Mouse (Mus musculus): ENCODE measurements around the gene Ryr3.
"Not testable (repeated sequence)": the region's sequence is repeated elsewhere in the genome, so short reads cannot be mapped to it uniquely, and the experiment has no call there.

Ryr3 gene

DNA sequence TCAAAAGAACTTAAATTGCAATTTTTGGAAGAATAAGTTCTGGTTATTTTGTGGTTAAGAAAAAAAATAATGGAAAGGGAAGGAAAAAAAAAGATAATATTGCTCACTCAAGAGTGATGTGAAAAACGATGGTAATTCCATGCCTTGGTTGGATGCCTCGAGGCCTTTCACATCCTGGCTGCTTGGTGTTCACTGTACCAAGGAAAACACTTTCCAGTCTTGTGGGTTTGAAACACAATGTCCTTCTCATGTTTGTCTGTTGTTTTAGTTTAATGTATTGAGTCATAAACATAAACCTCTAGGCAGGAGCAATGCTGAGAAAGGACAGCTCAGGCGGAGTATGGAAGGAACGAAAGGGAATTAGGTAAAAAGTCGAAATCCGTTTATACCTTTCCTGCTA lies 122.8 kb downstream of the Ryr3 start:
- no peak for DNase-seq

DNA sequence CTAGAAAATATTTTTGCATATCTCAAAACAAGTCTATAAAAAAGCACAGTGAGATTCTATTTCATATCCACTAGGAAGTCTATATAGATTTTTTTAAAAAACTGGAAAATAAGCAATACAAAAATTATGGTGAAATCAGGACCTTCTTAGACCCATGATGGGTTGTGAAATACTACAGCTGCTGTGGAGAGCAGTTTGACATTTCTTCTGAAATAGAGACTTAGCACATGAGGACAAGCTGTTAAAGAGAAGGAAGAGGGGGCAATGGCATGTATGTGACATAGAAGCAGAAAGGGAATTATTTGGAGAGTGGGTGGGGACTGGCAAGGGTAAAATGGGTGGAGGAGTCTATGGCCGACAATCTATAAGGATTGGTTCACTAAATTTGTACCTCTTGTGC lies 124.1 kb downstream of the Ryr3 start:
- DNase-seq: no peak

DNA sequence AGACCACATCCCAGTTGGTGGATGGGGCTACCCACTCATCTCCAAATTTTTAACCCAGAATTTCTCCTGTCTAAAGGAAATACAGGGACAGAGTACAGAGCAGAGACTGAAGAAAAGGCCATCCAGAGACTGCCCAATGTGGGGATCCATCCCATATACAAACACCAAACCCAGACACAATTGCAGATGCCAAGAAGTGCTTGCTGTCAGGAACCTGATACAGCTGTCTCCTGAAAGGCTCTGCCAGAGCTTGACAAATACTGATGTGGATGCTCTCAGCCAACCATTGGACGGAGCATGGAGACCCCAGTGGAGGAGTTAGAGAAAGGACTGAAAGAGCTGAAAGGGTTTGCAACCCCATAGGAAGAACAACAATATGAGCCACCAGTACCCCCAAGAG lies 125.6 kb downstream of the Ryr3 start:
- DNase-seq: not testable (repeated sequence)

DNA sequence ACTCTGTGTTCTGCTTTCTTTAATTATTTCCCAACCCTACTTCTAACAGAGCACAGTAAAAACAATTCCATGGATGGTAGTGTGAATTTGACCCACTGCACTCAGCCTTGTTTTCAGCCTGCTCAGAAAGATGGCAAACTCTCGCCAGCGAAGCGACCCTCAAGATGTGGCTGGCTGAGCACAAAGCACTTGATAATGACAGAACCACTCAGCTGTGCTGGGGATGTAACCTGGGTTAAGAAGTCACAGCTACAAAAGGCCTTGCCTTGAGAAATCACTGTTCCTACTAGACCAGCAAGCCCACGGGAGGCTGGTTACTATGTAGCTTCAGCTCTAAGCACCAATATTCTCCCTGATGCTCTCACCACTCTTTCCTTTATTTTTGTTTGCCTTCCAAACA lies 140.5 kb downstream of the Ryr3 start:
- no peak for DNase-seq

DNA sequence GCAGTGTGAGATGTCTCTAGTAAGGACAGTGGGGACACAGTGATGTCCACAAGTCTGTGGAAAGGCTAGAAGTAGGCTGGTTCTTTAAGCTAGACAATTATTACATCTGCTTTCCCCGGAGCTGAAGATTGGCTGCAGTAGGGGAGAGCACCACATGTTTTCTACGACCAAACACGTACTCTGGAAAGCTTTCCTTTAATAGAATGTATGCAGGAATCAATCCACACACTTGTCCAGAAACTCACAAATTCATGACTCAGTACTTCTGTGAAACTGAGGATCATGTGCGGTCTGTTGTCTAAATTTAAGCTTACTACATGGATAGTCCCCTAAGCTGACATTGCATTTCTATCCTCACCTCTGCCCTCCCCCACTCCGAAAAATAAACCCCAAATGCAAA lies 157.5 kb downstream of the Ryr3 start:
- DNase-seq: no peak

DNA sequence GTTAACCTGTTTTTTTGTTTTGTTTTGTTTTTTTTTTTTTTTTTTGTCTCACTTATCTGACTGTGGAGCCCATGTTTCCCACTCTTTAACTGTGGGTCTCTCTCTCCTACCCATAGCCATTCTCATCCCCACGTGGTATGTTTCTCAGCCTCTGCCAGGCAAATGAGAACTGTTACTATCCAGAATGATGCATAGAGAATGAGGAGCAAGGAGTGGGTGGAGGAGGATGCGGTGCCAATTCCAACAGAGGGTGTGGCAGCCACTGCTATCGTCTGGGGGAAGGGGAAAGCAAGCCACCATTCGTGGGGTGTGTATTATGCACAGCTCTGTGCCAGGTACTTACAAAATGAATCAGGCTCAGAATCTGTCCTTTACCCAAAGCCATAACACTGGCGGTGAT lies 158.0 kb downstream of the Ryr3 start:
- DNase-seq: no peak

DNA sequence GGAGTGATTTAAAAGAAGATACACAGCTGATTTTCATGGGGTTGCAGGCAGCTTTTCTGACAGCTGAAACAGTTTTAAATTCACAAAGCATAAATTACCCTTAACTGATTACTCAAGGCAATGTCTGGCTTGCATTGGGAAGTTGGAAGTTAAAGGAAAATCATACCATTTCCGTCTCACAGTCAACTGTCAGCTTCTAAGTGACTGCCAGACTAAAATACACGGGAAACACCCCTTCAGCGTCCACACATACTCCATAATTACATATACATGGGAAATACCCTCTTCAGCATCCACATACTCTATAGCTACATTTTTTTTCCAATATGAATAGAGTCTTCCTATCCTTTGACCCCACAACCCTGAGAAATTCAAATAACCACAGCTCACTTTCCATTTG lies 158.8 kb downstream of the Ryr3 start:
- no peak for DNase-seq

DNA sequence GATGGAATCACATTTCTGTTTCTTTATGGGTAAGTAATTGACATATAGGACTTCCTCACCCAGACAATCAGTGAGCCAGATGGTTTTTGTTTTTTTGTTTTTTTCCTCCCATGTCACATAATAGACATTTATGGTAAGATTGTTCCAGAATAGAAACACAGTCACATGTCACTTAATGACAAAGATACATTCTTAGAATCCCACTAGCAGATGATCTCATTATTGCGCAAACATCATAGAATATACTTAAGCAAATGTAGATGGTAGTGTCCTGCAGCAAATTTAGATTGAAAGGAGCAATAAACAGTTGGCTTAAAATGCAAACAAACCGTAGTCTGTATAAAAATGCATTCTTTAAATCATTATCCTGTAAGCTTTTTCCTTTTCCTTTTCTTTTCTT lies 161.3 kb downstream of the Ryr3 start:
- DNase-seq: no peak

DNA sequence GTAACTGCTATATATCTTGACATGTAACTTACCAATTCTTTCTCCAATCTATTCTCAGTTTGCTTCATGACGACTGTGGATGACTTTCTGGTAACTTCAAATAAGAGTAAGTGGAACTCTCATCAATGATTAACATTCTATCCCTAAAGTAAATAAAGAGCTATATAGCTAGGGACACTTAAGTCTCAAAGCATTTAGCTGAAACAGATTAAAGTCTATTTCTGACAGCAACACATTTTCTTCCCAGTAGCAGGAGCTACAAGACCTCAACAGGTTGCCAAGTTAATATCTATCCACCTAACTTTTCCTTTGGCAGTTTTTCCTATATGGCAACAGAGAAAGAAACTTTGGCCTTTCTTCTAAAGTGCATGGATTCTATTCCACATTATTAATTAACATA lies 167.1 kb downstream of the Ryr3 start:
- no peak for DNase-seq

DNA sequence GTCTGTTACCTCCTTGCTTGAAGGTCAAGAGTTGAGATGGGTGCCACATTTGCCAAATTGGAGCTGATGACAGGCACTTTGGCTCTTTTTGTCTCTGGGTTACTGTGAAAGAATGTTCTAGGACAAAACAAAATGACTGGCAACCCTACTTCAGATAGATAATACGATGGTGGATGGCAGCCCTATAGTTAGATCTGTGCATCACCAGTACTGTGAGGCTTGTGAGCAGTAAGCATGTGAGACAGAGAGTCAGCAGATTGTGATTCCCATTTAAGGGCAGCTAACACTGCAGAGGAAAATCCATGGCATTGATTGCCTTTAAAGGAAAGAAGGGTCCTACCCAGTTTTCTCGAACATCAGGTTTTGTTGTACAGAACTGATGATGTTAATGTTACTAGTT lies 180.3 kb downstream of the Ryr3 start:
- DNase-seq: no peak

DNA sequence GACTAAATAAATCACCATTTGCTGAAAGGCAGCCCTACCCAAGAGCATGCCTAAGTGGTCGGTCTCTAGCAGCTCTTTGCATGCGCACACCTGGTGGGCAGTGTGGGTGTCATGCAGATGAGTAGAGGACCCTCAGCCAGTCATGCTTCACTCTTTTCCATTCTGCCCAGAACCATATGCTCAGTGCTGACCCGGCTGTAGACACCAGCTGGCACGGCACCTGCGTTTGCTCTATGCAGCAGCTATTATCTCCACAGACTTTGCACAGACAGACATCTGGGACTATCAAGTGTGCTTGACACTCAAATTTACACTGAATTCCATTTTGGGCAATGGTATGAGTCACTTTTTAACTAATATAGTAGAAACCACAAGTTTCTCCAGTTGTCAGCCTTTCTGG lies 186.2 kb downstream of the Ryr3 start:
- DNase-seq: no peak

DNA sequence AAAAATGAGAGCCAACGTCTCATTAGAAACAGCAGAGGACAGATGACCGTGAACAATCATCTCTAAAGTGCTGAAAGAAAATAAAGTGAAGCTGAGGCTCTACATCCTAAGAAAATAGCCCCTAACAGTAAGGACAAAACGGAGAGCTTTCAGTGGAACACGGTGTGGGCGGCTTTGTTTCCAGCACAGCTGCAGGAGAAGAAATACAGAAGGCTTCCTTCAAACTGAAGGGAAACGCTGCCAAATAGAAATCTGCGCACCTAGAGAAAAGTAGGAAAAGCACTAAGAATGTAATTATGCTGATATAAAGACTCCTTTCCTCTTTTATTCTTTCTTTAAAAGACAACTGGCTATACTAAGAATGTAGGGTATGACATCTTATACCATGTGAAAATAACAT lies 197.0 kb downstream of the Ryr3 start:
- DNase-seq: no peak

DNA sequence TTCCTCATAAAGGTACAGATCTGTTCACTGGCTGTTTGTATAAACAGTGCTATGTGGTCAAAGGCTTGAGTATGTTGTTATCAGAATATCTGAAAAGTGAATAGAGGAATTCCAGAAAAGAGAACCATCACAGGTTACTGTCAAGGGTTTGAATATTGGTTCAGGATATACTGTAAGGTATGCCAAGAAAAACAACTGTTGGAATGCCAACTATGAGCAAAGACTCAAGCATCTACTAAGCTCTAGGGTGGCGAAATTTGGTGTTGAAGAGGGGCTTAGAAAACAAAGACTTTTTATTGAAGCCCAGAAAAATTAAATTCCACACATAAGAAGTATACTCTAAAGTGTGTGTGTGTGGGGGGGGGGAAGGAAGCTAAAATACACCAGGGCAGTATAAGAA lies 198.6 kb downstream of the Ryr3 start:
- DNase-seq: no peak

DNA sequence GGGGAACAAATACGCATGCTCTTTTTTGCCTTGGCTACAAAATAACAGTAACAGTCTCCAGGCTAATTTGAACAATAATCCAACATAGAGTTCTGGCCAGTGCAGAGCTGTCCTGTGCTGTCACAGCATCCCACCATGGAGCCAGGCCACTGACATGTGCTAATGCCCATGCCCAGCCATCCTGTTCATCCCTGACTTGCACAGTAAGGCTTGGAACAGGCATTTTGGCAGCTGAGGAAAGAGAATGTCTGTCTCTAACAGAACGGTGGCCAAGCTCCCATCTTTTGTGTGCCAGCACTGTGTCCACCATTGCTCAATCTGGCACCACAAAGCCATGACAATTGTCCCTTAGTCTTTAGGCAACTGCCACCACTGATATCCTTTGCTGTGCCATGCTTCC lies 200.7 kb downstream of the Ryr3 start:
- no peak for DNase-seq

DNA sequence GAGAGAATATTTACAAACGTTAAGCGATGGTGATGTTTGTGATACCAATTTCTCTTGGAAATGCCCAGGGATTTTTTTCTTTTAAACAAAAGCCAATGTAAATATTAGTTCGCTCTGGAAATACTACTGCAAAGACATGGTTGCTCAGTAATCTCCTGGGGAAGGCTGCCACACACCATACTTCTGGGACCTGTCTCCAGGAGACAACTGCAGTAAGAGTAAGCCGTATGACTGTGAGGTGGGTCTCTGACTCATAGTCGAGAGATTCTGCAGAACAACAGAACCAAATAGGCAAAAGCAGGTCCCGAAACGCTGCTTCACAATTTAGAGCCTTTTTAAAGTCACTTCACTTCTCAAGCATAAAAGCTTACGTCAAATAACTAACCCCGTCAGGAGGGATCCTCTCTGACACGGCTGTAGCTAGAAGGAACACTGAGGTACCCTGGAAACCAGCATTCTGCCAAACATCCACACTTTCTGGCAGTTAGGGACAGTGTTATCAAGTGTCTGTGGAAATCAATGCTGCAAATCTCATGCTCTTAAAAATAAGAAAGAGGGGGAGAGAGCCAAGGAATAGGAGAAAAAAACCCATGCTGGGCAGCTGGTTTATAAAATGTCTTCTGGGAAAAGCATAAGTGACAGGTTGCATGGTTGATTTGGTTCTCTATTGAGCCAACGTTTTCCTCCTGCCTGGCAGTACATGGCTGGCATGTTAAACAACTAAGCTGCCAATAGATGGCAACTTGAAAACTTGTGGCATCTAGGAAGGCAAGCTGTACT lies 207.7 kb downstream of the Ryr3 start:
- no peak for DNase-seq

DNA sequence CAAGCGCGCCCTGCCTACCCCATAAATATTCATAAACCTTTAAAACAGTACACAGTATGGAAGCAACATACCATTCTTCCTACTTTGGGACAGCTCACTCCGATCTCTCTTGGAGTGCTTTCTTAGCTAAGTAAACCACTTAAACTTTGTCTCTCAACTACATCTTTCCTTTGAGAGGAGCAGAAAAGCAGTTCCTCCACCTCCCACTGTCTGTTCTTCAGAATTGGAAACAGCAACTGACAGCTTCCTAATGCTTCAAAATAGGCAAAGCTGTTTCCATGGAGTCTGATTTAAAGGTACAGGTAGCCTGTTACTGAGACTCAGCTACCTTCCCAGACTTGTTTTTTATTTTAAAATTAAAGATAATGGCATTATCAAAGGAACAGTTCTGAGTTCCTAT lies 218.4 kb downstream of the Ryr3 start:
- no peak for DNase-seq

DNA sequence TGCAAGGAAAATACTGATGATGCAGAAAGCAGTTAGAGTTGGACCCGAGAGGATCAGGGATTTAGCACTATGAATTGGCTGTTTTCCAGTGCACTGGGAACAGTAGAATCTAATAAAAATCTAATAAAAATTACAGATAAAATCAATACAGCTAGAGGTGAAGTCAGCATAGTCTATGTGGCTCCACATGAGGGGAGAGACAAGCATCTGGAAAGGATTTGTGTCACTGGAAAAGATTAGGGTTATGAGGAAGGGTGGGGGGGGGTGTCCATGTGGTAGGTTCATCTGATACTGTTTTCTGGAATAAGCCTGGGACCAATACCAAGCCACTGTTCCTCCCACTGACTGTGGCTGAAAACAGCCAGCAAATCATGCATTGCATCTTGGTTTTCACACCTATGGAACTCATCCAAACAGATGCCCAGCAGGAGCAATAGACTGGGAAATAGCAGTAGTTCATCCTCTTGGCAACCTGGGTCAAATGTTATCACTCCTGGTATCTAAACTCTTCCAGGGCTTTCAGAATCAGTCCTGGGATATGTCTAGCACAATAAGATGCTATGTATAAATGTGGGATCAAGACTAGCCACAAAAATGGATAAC lies 233.9 kb downstream of the Ryr3 start:
- DNase-seq: no peak

DNA sequence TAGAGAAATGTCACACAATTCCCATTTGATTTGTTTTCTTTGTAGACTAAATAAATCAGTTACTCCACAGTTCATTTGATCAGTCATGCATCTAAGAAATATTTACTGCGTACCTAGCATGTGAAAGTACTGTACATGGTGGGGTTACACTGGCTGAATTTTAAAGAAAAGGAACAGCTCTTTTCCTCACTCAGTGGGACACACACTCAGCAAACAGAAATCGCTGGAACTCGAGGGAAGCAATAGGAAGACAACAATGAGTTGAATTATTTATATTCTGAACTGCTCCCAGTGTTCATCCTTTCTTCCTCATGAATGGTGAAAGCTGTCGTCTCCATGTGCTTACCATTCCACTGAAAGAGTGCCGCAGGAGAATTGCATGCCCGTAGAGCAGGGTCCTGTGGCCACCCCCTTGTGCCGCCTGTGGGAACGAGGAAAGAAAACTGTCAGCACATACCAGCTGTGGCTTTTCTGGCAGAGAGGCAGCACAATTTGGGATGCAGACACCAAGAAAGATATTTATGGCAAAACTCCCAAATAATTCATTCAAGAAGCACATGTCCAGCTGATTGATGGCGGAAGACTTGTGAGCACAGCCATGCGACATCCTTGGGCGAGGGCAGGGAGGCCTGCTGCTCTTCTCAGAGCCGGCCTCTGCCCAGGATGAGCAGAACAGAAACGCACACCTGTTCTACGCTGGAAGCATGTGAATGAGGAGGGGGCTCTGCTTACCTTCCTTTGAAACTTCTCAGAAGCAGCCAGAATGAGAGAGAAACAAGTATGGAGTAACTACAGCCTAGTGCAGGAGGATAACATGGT lies 249.9 kb downstream of the Ryr3 start:
- DNase-seq: no peak

DNA sequence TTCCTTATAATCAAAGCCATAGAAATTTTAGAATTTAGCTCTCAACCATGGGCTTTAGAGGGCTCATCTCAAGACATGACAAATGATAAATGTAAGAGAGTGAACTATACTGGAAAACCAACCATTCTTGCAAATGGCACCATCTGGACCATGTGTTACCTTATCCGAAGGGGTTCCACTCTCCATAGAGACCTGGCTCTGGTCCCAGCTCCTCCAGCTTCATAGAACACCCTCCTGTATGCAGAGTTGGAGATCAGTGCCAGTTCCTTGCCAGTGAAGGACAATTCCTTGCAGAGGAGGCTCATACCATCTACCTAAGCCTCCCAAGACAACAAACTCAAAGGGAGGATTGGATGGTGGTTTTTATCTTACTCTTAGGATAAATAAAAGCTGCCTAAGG lies 268.0 kb downstream of the Ryr3 start:
- DNase-seq: no peak

DNA sequence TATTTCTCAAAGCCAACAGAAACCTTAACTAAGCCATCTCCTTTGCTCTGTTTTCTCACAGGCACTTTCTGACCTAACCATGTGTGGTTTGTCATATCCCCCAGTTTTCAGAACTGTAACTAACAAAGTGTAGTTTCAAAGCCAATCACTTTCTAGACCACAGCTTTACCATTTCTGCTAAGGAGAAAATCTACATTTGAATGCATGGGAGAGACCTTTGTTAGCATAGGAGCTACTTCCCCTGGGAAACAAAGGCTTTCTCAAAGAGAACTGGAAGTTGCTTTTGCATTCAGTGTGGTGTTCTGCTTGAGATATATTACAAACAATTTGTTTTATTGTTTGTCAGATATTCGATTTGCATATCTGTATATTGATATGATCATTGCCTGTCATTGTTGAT lies 285.1 kb downstream of the Ryr3 start:
- no peak for DNase-seq

DNA sequence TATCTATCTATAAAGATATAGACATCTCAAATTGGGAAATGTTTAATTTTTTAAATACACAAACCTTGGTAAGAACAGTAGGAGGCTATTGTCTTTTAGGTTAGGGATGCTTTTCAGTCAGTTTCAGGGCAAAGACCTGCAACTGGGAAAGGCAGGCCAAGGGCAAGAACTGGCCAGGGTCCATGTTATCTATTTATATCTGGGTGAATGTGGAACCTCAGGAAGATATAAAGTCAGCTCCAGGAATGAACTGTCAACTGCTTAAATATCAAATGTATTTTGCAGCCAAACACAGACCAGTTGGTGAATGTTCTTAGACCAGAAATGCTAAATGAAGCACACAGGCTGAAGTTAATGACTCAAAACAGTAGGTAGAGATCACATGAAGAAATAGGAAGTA lies 303.1 kb downstream of the Ryr3 start:
- DNase-seq: no peak

DNA sequence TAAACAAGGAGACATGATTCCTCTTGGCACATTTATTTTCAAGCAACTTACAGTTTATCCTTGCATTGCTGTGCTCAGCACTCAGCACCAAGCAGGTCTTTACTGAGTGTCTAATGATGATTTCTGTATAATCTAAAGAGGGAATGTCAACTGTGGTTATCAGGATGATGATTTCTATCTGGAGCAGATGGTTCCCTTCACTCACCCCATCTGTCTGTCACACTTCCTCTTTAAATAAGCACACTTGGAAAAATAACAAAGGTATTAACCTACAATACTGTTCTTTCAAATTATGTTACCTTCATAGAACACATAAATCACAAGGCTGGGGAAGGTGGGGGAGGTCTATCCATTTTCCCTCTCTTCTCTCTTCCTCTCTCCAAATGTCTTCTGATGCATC lies 304.3 kb downstream of the Ryr3 start:
- no peak for DNase-seq

DNA sequence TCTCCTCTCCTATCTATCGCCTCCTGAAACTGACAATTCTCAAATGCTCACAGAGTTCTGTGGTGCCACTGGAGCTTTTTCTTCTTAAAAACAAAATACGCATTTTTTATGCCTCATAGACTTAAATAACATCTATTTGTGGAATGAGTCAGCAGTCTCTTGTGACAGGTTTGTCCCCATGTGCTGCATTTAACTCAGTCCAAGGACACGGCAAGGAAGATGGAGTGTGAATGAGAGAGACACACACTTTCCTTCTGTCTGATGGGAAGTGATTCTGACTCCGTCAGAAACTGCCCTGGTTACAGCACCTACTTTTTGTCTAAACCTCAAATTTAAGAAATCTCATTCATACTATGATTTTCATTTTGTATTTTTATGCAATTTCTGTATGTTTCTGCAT lies 306.3 kb downstream of the Ryr3 start:
- no peak for DNase-seq

DNA sequence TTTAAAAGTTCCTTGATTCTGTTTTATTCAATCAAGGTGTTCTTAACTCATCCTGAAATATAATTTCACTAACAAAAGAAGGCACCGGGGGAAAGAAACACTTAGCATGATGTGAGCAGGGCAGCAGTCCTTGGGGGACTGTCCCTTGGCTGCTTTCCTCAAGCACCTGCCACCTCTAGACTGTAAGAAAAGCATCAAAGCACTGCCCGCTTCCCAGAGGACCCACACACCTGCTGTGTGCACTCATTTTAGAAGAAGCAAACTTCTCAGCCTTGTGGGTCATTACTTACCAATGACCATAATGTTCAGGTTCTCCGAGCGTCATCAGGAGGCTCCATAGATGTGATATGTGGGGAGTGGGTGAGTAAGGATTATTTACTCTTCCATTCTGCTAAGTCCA lies 307.8 kb downstream of the Ryr3 start:
- DNase-seq: no peak

Data from thymus, postnatal 4 days (tissue).